Mouse (Mus musculus) MEL (cell line): ENCODE results near the gene Bscl2. TPM values are rescaled to one million over a fixed set of nuclear protein-coding genes. Genes with fewer than 3 reads are reported as not detected.

ENCODE experiments used
- DNase-seq: peaks from one replicate; pipeline ENCODE4 v3.0.0; 2011; ENCODE audit warnings: low read depth, low spot score
- H3K27ac ChIP-seq: 2 replicates; pipeline ENCODE4 v1.5.1; 2012; ENCODE audit warnings: low read depth, mild to moderate bottlenecking, control low read depth, low read length, moderate library complexity; ENCODE audit not compliant: control insufficient read depth
- H3K27me3 ChIP-seq, 2 experiments: fragments of 150-350 bp in 1 of 2; sonication (generic) in 1 of 2; 2 replicates each; pipeline ENCODE4 v1.6.1; 2012; ENCODE audit warnings: low read length in 2 of 2, mild to moderate bottlenecking in 2 of 2, improper control_type of control experiment in 1 of 2, moderate library complexity in 1 of 2; ENCODE audit not compliant: insufficient read depth in 2 of 2, control insufficient read depth in 1 of 2
- H3K36me3 ChIP-seq, 2 experiments: 2 replicates each; pipeline ENCODE4 v1.6.1; 2012 to 2014; ENCODE audit warnings: low read length in 2 of 2, improper control_type of control experiment in 1 of 2, inconsistent platforms in 1 of 2, mild to moderate bottlenecking in 1 of 2; ENCODE audit not compliant: insufficient read depth in 2 of 2, control insufficient read depth in 1 of 2
- H3K4me1 ChIP-seq, 2 experiments: fragments of 150-350 bp in 1 of 2; sonication (generic) in 1 of 2; 2 replicates each; pipeline ENCODE4 v1.6.1; 2012; ENCODE audit warnings: low read length in 2 of 2, improper control_type of control experiment in 1 of 2, mild to moderate bottlenecking in 1 of 2; ENCODE audit not compliant: insufficient read depth in 2 of 2, control insufficient read depth in 1 of 2
- H3K4me3 ChIP-seq, 2 experiments: fragments of 150-350 bp in 1 of 2; sonication (generic) in 1 of 2; 2 replicates each; pipeline ENCODE4 v1.5.1; 2012; ENCODE audit warnings: low read depth in 2 of 2, low read length in 2 of 2, mild to moderate bottlenecking in 2 of 2, moderate library complexity in 2 of 2, control low read depth in 1 of 2, improper control_type of control experiment in 1 of 2; ENCODE audit not compliant: control insufficient read depth in 1 of 2, insufficient read depth in 1 of 2
- H3K79me2 ChIP-seq: 2 replicates; pipeline ENCODE4 v1.6.1; 2012; ENCODE audit warnings: mild to moderate bottlenecking, low read length, moderate library complexity; ENCODE audit not compliant: control insufficient read depth, poor library complexity, insufficient read depth
- H3K9ac ChIP-seq: 2 replicates; pipeline ENCODE4 v1.6.1; 2012; ENCODE audit warnings: low read depth, mild to moderate bottlenecking, control low read depth, low read length, moderate library complexity; ENCODE audit not compliant: control insufficient read depth, poor library complexity, severe bottlenecking
- H3K9me3 ChIP-seq: fragments of 150-350 bp; sonication (generic); replicated peaks from 2 replicates; pipeline ENCODE4 v1.6.1; 2012; ENCODE audit warnings: mild to moderate bottlenecking, low read length, improper control_type of control experiment, moderate library complexity; ENCODE audit not compliant: insufficient read depth
- CHD1 ChIP-seq: IDR thresholded peaks from 2 replicates; pipeline ENCODE4 v1.6.1; 2012; ENCODE audit warnings: low read depth, mild to moderate bottlenecking, inconsistent platforms, low read length, improper control_type of control experiment
- E2F4 ChIP-seq: IDR thresholded peaks from 2 replicates; pipeline ENCODE4 v1.6.1; 2011; ENCODE audit warnings: low read depth, low read length, improper control_type of control experiment, borderline replicate concordance
- ELF1 ChIP-seq: IDR thresholded peaks from 2 replicates; pipeline ENCODE4 v1.6.1; 2014; ENCODE audit warnings: low read depth, mild to moderate bottlenecking, inconsistent platforms, low read length, improper control_type of control experiment, moderate library complexity
- EP300 ChIP-seq, 2 experiments: IDR thresholded peaks; 2 replicates each; pipeline ENCODE4 v1.6.1; 2011; ENCODE audit warnings: improper control_type of control experiment in 2 of 2, low read length in 2 of 2, low read depth in 1 of 2, mild to moderate bottlenecking in 1 of 2
- ETS1 ChIP-seq: IDR thresholded peaks from 2 replicates; pipeline ENCODE4 v1.6.1; 2012; ENCODE audit warnings: low read depth, mild to moderate bottlenecking, inconsistent platforms, low read length, improper control_type of control experiment, moderate library complexity
- GABPA ChIP-seq: IDR thresholded peaks from 2 replicates; pipeline ENCODE4 v1.6.1; 2012; ENCODE audit warnings: low read depth, mild to moderate bottlenecking, inconsistent platforms, low read length, improper control_type of control experiment, moderate library complexity
- GATA1 ChIP-seq: IDR thresholded peaks from 2 replicates; pipeline ENCODE4 v1.6.1; 2011; ENCODE audit warnings: low read depth, low read length, improper control_type of control experiment
- HCFC1 ChIP-seq: IDR thresholded peaks from 2 replicates; pipeline ENCODE4 v1.6.1; 2012; ENCODE audit warnings: low read depth, mild to moderate bottlenecking, inconsistent platforms, low read length, improper control_type of control experiment, moderate library complexity
- MAX ChIP-seq: IDR thresholded peaks from 2 replicates; pipeline ENCODE4 v1.6.1; 2011; ENCODE audit warnings: low read length, improper control_type of control experiment
- MAZ ChIP-seq: IDR thresholded peaks from 2 replicates; pipeline ENCODE4 v1.6.1; 2012; ENCODE audit warnings: low read depth, mild to moderate bottlenecking, inconsistent platforms, low read length, improper control_type of control experiment
- MEF2A ChIP-seq: IDR thresholded peaks from 2 replicates; pipeline ENCODE4 v1.6.1; 2014; ENCODE audit warnings: low read depth, mild to moderate bottlenecking, inconsistent platforms, low read length, improper control_type of control experiment; ENCODE audit not compliant: poor library complexity, insufficient replicate concordance, severe bottlenecking; ENCODE audit errors: extremely low read depth
- MYB ChIP-seq: IDR thresholded peaks from 2 replicates; pipeline ENCODE4 v1.6.1; 2011; ENCODE audit warnings: mild to moderate bottlenecking, low read depth, low read length, improper control_type of control experiment
- MYC ChIP-seq: IDR thresholded peaks from 2 replicates; pipeline ENCODE4 v1.6.1; 2011; ENCODE audit warnings: low read depth, mild to moderate bottlenecking, low read length, improper control_type of control experiment, moderate library complexity
- NELFE ChIP-seq: IDR thresholded peaks from 2 replicates; pipeline ENCODE4 v1.6.1; 2011; ENCODE audit warnings: low read depth, low read length, improper control_type of control experiment
- NRF1 ChIP-seq: IDR thresholded peaks from 2 replicates; pipeline ENCODE4 v1.6.1; 2014; ENCODE audit warnings: low read depth, mild to moderate bottlenecking, inconsistent platforms, low read length, improper control_type of control experiment, moderate library complexity; ENCODE audit not compliant: poor library complexity, insufficient read depth, severe bottlenecking
- POLR2A ChIP-seq, 2 experiments: IDR thresholded peaks; 2 replicates each; pipeline ENCODE4 v1.6.1; 2011 to 2012; ENCODE audit warnings: low read length in 2 of 2, mild to moderate bottlenecking in 2 of 2, control low read depth in 1 of 2, improper control_type of control experiment in 1 of 2, low read depth in 1 of 2, moderate library complexity in 1 of 2; ENCODE audit not compliant: control insufficient read depth in 1 of 2, insufficient read depth in 1 of 2, poor library complexity in 1 of 2
- POLR2AphosphoS2 ChIP-seq: IDR thresholded peaks from 2 replicates; pipeline ENCODE4 v1.6.1; 2011; ENCODE audit warnings: low read length, improper control_type of control experiment
- RAD21 ChIP-seq: IDR thresholded peaks from 2 replicates; pipeline ENCODE4 v1.6.1; 2011; ENCODE audit warnings: mild to moderate bottlenecking, low read depth, low read length, improper control_type of control experiment
- RCOR1 ChIP-seq: IDR thresholded peaks from 2 replicates; pipeline ENCODE4 v1.6.1; 2012; ENCODE audit warnings: low read depth, mild to moderate bottlenecking, inconsistent platforms, low read length, improper control_type of control experiment
- SIN3A ChIP-seq: IDR thresholded peaks from 2 replicates; pipeline ENCODE4 v1.6.1; 2012; ENCODE audit warnings: low read length, improper control_type of control experiment, inconsistent platforms
- TAL1 ChIP-seq: IDR thresholded peaks from 2 replicates; pipeline ENCODE4 v1.6.1; 2012; ENCODE audit warnings: mild to moderate bottlenecking, inconsistent platforms, low read length, moderate library complexity, mixed read lengths
- ZC3H11A ChIP-seq: IDR thresholded peaks from 2 replicates; pipeline ENCODE4 v1.6.1; 2012; ENCODE audit warnings: low read depth, mild to moderate bottlenecking, inconsistent platforms, low read length, improper control_type of control experiment
- ZNF384 ChIP-seq: IDR thresholded peaks from 2 replicates; pipeline ENCODE4 v1.6.1; 2012; ENCODE audit warnings: low read depth, mild to moderate bottlenecking, inconsistent platforms, low read length, improper control_type of control experiment
- polyA plus RNA-seq, 2 experiments: library from polyadenylated mRNA; stranded (reverse) in 1 of 2; unstranded in 1 of 2; fragments of >175 nt in 1 of 2; fragments of >200 nt in 1 of 2; gene quantifications; 2 replicates each; pipeline versions ENCODE4 v1.2.1 to v1.2.4; 2012; ENCODE audit warnings: low replicate concordance in 2 of 2, low read depth in 1 of 2; ENCODE audit not compliant: insufficient read length in 2 of 2, insufficient read depth in 1 of 2, missing spikeins in 1 of 2
- total RNA-seq: library from RNA; depleted of rRNA; stranded (reverse); fragments of 300-350 nt; gene quantifications from 2 replicates; pipeline ENCODE4 v1.2.3, GENCODE M21; 2012

Gene Bscl2
- total and polyA plus RNA-seq, 3 experiments, result 26.0 to 51.3 TPM; not detected in 1

- TF ChIP-seq NELFE, result peak; percentile 83
- no peak for TF ChIP-seq NRF1
- TF ChIP-seq EP300 (IDR thresholded peaks at IDR 0.05; ENCODE audit: low read depth in 1 of 2, low read length in 2 of 2), result no peak; a peak in 2 of 4 replicates
- peak; percentile 79 to 97; a peak in 3 of 4 replicates for TF ChIP-seq POLR2A (IDR thresholded peaks at IDR 0.05; ENCODE audit: control insufficient read depth in 1 of 2, insufficient read depth in 1 of 2, low read depth in 1 of 2, low read length in 2 of 2, poor library complexity in 1 of 2)
- TF ChIP-seq POLR2AphosphoS2, result peak; percentile 68; the same call in 1 of the 2 replicates
- TF ChIP-seq ZNF384, result no peak
- peak; percentile 93 for TF ChIP-seq SIN3A
- no peak for TF ChIP-seq E2F4
- peak; percentile 83 for TF ChIP-seq ELF1
- 0 out of 2 replicates have a peak, but pooled peaks have one; percentile 12 for TF ChIP-seq MYB
- no peak for TF ChIP-seq RAD21
- TF ChIP-seq, all 39 proteins: peak for 19
These were observed 38.9 kb upstream of the Bscl2 start, which contains the start of gene Polr2g (continued) for GRCm38 (mm10) chr19:8798264-8798946.

GRCm38 (mm10) chr19:8798947-8799315 is 38.3 kb upstream of the Bscl2 start:
- no peak for TF ChIP-seq CHD1
- no peak for TF ChIP-seq MAZ
- TF ChIP-seq HCFC1, result no peak
- no peak for TF ChIP-seq MAX
- no peak for TF ChIP-seq GATA1
- TF ChIP-seq ELF1, result no peak
- TF ChIP-seq MYC, result no peak
- no peak for TF ChIP-seq MEF2A
- TF ChIP-seq ZC3H11A, result no peak
- TF ChIP-seq ZNF384, result no peak
- no peak for TF ChIP-seq POLR2A (IDR thresholded peaks at IDR 0.05; ENCODE audit: control insufficient read depth in 1 of 2, insufficient read depth in 1 of 2, low read depth in 1 of 2, low read length in 2 of 2, poor library complexity in 1 of 2)
- TF ChIP-seq ETS1, result no peak
- no peak for TF ChIP-seq NRF1
- no peak for TF ChIP-seq RCOR1
- no peak for TF ChIP-seq POLR2AphosphoS2
- TF ChIP-seq SIN3A, result no peak
- TF ChIP-seq GABPA, result no peak
- TF ChIP-seq TAL1, result no peak
- TF ChIP-seq RAD21, result no peak
- H3K4me1 ChIP-seq, result peaks cover 4 to 23% of the 10 kb centered on the region in 2 experiments
- H3K9me3 ChIP-seq, result no peaks in the 10 kb centered on the region
- no peak overlapping the region for H3K27ac ChIP-seq
- H3K9ac ChIP-seq, result peak overlapping the region; percentile 65
- peak overlapping the region; percentile 69 to 95 for H3K4me3 ChIP-seq
- peaks cover 22% of the 10 kb centered on the region for H3K79me2 ChIP-seq
- H3K36me3 ChIP-seq, result peaks cover 3 to 18% of the 10 kb centered on the region in 2 experiments
- peak; percentile 57 for DNase-seq
- H3K27me3 ChIP-seq, result no peaks in the 10 kb centered on the region
